Comparison of ENCODE assay signal across 12 mouse cellular contexts in the genomic region with DNA sequence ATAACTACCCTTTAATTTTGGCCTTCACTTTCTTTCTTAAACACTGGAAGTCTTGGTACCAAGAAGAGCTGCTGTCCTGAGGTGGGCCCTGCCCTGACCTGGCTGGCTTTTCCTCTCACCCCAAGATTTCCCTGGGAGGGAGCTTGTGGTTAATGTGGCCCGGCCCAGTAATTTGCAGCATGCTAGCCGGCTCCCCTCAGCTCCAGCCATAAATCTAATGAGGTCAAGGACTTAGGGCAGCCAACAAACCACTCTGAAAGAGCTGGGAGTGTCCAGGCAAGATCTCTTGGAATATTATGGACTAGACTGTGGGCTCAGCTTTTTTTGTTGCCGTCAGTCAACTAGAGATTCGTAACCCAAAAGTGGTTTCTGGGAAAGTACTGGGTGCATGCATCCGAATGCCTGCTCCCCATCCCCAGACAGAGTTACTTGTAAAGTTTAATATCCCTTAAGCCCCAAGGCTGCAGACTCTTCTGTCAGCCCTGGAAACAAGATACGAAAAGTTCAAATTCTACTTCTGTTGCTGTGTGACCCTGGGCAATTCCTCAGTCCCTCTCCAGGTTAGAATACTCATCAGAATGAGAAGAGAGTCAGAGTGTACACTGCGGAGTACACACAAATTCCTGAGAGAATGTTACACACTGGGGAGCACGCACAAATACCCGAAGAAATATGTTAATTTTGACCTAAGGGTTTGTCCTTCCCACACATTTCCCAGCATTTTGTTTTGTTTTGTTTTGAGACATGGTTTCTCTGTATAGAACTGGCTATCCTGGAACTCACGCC.
DNase-seq lines count a peak whose midpoint lies in the region; ATAC-seq lines count a peak whose summit lies in the region.
"Had no signal": no experiment of that assay in that cellular context is flagged by ENCODE, and none has a peak within 500 bp of the region (broad histone marks: within the 10 kb centered on the region; RNA-seq: fewer than 3 reads in every experiment).

No protein-coding gene starts in this region.

- no peaks in the 10 kb centered on the region for H3K9me3 ChIP-seq in heart, embryonic 10.5 days
- H3K9me3 ChIP-seq in intestine, embryonic 15.5 days, result no peaks in the 10 kb centered on the region
- H3K9me3 ChIP-seq: forebrain, embryonic 12.5 days had no signal

- H3K27me3 ChIP-seq in heart, embryonic 10.5 days (ENCODE audit: insufficient read depth, poor library complexity, severe bottlenecking), result no peaks in the 10 kb centered on the region
- no peaks in the 10 kb centered on the region for H3K27me3 ChIP-seq in intestine, embryonic 15.5 days (replicated peaks)
- H3K27me3 ChIP-seq: forebrain, embryonic 12.5 days had no signal

- H3K36me3 ChIP-seq in heart, embryonic 10.5 days, result no peaks in the 10 kb centered on the region
- no peaks in the 10 kb centered on the region for H3K36me3 ChIP-seq in intestine, embryonic 15.5 days
- H3K36me3 ChIP-seq: forebrain, embryonic 12.5 days had no signal

- DNase-seq in adrenal gland, adult (ENCODE audit: inconsistent age in 2 of 2, low spot score in 1 of 2), result peak; percentile 69 to 84
- no peak for DNase-seq in adrenal gland, postnatal 4 days (ENCODE audit: low spot score in 2 of 2)
- DNase-seq in Muller cell, postnatal 12 days (ENCODE audit: inconsistent ontology term), result peak; percentile 34
- DNase-seq in fibroblast of lung, adult 2 months (ENCODE audit: low read depth), result peak; percentile 26
- peak; percentile 29 to 36 for DNase-seq in kidney, postnatal 36 days
- DNase-seq in c-Kit-positive CD71-positive TER-119-positive erythroid progenitor cells, embryonic 14.5 days (ENCODE audit: low spot score), result no peak
- no peak for DNase-seq in heart, embryonic 10.5 days (ENCODE audit: low spot score)
- DNase-seq: cerebellum, adult 11-12 months; heart, adult 18-20 months; lung, embryonic 14.5 days had no signal

- no peak overlapping the region for H3K27ac ChIP-seq in heart, embryonic 10.5 days
- H3K27ac ChIP-seq in intestine, embryonic 15.5 days, result no peak overlapping the region
- H3K27ac ChIP-seq: forebrain, embryonic 12.5 days had no signal

- H3K9ac ChIP-seq in intestine, embryonic 15.5 days, result no peak overlapping the region
- H3K9ac ChIP-seq: forebrain, embryonic 12.5 days; lung, embryonic 14.5 days had no signal

- 79% methylated on average over 10 of the region's 10 CpGs for WGBS in heart, embryonic 10.5 days
- WGBS in intestine, embryonic 15.5 days, result 62% methylated on average over 10 of the region's 10 CpGs

- no peak overlapping the region for H3K4me3 ChIP-seq in heart, embryonic 10.5 days
- H3K4me3 ChIP-seq in intestine, embryonic 15.5 days (replicated peaks), result no peak overlapping the region
- H3K4me3 ChIP-seq: forebrain, embryonic 12.5 days had no signal

- H3K4me1 ChIP-seq in heart, embryonic 10.5 days, result peaks cover 10% of the 10 kb centered on the region
- H3K4me1 ChIP-seq in intestine, embryonic 15.5 days (replicated peaks), result peaks cover 7% of the 10 kb centered on the region; the same call in 1 of the 2 replicates

- H3K4me2 ChIP-seq in intestine, embryonic 15.5 days (replicated peaks), result no peak overlapping the region
- H3K4me2 ChIP-seq: forebrain, embryonic 12.5 days; lung, embryonic 14.5 days had no signal

- no peak for ATAC-seq in intestine, embryonic 15.5 days

Comparison
In these comparisons a context has a peak if more than half of its experiments do, and no peak if none do; other contexts are left out.
1. DNase-seq: peak in adrenal gland, adult (2 of 2), Muller cell, postnatal 12 days (single experiment), fibroblast of lung, adult 2 months (single experiment) and kidney, postnatal 36 days (2 of 2); none in adrenal gland, postnatal 4 days (0 of 2), c-Kit-positive CD71-positive TER-119-positive erythroid progenitor cells, embryonic 14.5 days (single experiment) and heart, embryonic 10.5 days (single experiment).